Mouse (Mus musculus) C2C12 (cell line): ENCODE measurements around the gene Rfwd3. TPM values are rescaled to one million over a fixed set of nuclear protein-coding genes. Genes with fewer than 3 reads are reported as not detected.
A peak's percentile ranks its signal among the peaks of the same experiment; 100 is the strongest.
"Not testable (repeated sequence)": the region's sequence is repeated elsewhere in the genome, so short reads cannot be mapped to it uniquely, and the experiment has no call there.

Experiments used
- H3K27me3 ChIP-seq: one replicate; pipeline ENCODE4 v1.6.1; 2011; ENCODE audit not compliant: control insufficient read depth, insufficient read depth, insufficient read length
- H3K36me3 ChIP-seq: one replicate; pipeline ENCODE4 v1.6.1; 2011; ENCODE audit not compliant: control insufficient read depth, insufficient read depth
- H3K4me3 ChIP-seq: one replicate; pipeline ENCODE4 v1.5.1; 2011; ENCODE audit warnings: mild to moderate bottlenecking, control low read depth; ENCODE audit not compliant: poor library complexity, insufficient read depth, severe bottlenecking
- H3K79me2 ChIP-seq: one replicate; pipeline ENCODE4 v1.6.1; 2011; ENCODE audit not compliant: control insufficient read depth, insufficient read depth
- H3K79me3 ChIP-seq: one replicate; pipeline ENCODE4 v1.6.1; 2011; ENCODE audit warnings: low read depth, control low read depth
- H3ac ChIP-seq: one replicate; pipeline ENCODE3; 2011; ENCODE audit warnings: low read depth; ENCODE audit not compliant: control insufficient read depth, insufficient read length
- CEBPB ChIP-seq: IDR thresholded peaks from one replicate; pipeline ENCODE4 v1.6.1; 2011; ENCODE audit warnings: low read depth, mild to moderate bottlenecking, control low read depth, moderate library complexity
- CTCF ChIP-seq: IDR thresholded peaks from one replicate; pipeline ENCODE4 v1.5.1; 2011; ENCODE audit not compliant: control insufficient read depth, insufficient read depth, insufficient read length
- FOSL1 ChIP-seq: IDR thresholded peaks from one replicate; pipeline ENCODE4 v1.8.0; 2011; ENCODE audit warnings: mild to moderate bottlenecking, low read length; ENCODE audit not compliant: poor library complexity, insufficient read depth, severe bottlenecking
- MAX ChIP-seq: IDR thresholded peaks from one replicate; pipeline ENCODE4 v1.6.1; 2011; ENCODE audit warnings: mild to moderate bottlenecking, control low read depth
- MYOD1 ChIP-seq: IDR thresholded peaks from one replicate; pipeline ENCODE4 v1.6.1; 2011; ENCODE audit warnings: low read depth; ENCODE audit not compliant: control insufficient read depth, insufficient read length
- MYOG ChIP-seq: IDR thresholded peaks from one replicate; pipeline ENCODE4 v1.6.1; 2011; ENCODE audit not compliant: control insufficient read depth, insufficient read length; ENCODE audit errors: extremely low read depth
- USF1 ChIP-seq: IDR thresholded peaks from one replicate; pipeline ENCODE4 v1.6.1; 2011; ENCODE audit warnings: low read depth, mild to moderate bottlenecking, control low read depth, moderate library complexity
- polyA plus RNA-seq: library from polyadenylated mRNA; unstranded; fragments of >200 nt; fragmentation: generic; extraction: Trizol; gene quantifications from one replicate; pipeline ENCODE4 v1.2.1, GENCODE M21; 2012; ENCODE audit warnings: missing spikeins

Rfwd3 gene
- polyA plus RNA-seq, 1 experiment = 28.8 TPM

DNA sequence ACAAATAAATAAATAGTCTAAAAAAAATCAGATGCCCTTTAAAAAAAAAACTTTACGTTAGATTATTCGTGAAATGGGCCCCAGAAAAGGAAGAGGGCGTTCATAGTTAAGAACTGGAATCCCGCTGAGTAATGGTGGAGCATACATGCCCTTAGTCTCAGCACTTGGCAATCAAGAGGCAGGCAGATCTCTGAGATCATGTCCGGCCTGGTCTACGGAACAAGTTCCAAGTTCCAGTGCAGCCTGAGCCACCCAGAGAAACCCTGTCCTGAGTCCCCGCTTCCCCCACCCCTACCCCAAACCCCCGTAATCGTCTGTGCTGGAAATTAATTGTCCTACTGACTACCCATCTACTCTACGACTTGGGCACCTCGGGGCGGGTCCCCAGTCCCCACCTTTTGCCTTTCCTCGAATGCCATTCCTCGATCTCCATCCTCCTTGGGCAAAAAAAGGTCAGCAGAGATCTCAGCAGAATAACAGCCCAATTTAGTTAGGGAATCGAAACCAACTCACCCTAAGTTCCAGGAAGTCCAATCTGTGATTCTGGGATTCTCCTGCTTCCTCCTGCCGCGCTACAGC, 37.4 kb upstream of the Rfwd3 start:
- TF ChIP-seq MYOD1 (no peak), USF1 (no peak), FOSL1 (no peak), CTCF (no peak), MYOG (no peak), MAX (no peak), CEBPB (no peak)
- Histone ChIP-seq H3K4me3 (peak overlapping the region; percentile 61), H3K27me3 (no peaks in the 10 kb centered on the region)

DNA sequence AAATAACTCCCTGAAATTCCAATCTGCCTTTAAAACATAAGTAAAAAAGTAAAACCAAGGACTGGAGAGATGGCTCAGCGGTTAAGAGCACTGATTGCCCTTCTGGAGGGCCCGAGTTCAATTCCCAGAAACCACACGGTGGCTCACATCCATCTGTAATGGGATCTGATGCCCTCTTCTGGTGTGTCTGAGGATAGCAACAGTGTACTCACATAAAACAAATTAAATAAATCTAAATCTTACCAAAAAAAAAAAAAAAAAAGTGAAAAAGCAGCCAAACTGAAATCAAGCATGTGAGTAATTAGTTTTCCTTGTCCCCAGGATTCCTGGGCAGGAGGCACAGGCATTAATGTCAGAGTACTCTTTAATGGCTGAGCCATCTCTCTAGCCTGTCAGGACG, 36.7 kb upstream of the Rfwd3 start:
- Histone ChIP-seq H3K79me3 (peaks cover 28% of the 10 kb centered on the region), H3ac (no peak overlapping the region), H3K4me3 (peak overlapping the region; percentile 61), H3K79me2 (peaks cover 54% of the 10 kb centered on the region), H3K36me3 (peaks cover 23% of the 10 kb centered on the region), H3K27me3 (no peaks in the 10 kb centered on the region)
- TF ChIP-seq MYOG = no peak

More for the DNA sequence above, 37.4 kb upstream of the Rfwd3 start:
- Histone ChIP-seq H3K79me3 (peaks cover 28% of the 10 kb centered on the region), H3K36me3 (peaks cover 18% of the 10 kb centered on the region), H3ac (peak overlapping the region; percentile 52), H3K79me2 (peaks cover 52% of the 10 kb centered on the region)

DNA sequence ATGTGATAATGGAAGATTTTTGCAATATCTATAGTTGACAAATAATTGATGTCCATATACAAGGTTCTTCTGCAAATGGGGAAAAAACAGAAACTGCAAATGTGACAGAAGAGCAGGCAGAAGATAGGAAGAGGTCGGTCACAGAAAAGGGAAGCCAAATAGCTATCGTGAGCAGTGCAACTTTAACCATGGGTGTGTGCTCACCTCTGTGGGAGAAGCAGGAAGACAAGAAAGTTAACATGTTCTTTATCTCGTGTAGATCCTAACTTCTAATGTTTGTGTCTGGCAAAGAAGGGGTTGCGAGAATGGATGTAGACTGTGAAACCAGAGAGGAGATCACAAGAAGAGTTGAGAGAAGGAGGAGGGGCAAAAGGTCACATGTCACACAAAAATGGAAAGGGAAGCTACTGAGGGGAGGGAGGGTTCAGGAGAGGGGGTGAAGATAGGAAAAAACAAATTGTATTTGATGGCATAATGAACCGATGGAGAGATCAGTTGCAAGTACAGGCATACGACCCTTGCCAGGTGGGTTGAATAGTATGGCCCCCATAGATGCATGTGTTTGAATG, 25.3 kb upstream of the Rfwd3 start:
- H3K27me3 ChIP-seq = no peaks in the 10 kb centered on the region
- TF ChIP-seq FOSL1 (no peak), CEBPB (no peak)
- peaks cover 71% of the 10 kb centered on the region for H3K36me3 ChIP-seq
- no peaks in the 10 kb centered on the region for H3K79me3 ChIP-seq
- no peak overlapping the region for H3ac ChIP-seq
- H3K79me2 ChIP-seq = no peaks in the 10 kb centered on the region
- H3K4me3 ChIP-seq = no peak overlapping the region

DNA sequence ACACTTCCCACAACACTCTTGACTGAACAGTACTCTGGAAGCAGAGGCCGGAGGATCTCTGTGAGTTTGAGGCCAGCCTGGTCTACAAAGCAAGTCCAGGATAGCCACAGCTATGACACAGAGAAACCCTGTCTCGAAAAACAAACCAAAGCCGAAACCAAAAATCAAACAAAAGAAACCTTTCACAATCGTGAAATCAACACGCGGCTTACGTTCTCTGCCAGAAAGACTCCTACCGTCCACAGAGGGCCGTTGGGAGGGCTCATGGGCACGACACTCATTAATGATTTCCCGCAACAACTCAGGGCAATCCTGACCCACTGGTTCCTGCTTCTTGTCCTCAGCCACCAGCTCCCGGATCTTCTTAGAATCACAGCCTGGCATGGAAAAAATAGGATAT, 14.7 kb upstream of the Rfwd3 start:
- Histone ChIP-seq H3K27me3 (no peaks in the 10 kb centered on the region), H3K79me3 (no peaks in the 10 kb centered on the region), H3K36me3 (peaks cover 76% of the 10 kb centered on the region), H3K4me3 (no peak overlapping the region), H3K79me2 (no peaks in the 10 kb centered on the region), H3ac (no peak overlapping the region)
- TF ChIP-seq MAX = no peak
- no peak for TF ChIP-seq CEBPB
- TF ChIP-seq MYOG = no peak
- no peak for TF ChIP-seq MYOD1
- TF ChIP-seq USF1 = no peak
- TF ChIP-seq CTCF = no peak
- no peak for TF ChIP-seq FOSL1

DNA sequence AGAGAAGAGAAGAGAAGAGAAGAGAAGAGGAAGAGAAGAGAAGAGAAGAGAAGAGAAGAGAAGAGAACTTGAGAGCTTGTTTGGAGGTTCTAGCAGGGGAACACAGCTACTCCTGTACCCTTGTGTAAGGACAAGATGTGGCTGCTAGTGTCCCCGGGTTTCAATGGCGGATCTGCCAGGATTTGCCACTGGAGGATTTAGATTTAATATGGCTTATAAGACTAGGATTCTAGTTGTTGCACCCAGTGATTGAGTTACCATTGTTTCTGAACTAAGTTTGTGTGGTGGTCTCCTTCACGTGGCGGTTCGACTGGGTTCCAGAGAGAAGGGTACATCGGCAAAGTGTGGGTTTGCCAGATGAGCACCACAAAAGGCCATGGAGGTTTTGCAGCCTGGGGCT, 13.9 kb upstream of the Rfwd3 start:
- H3K36me3 ChIP-seq = peaks cover 70% of the 10 kb centered on the region
- not testable (repeated sequence) for H3K79me3 ChIP-seq, H3K27me3 ChIP-seq, H3ac ChIP-seq, H3K4me3 ChIP-seq, H3K79me2 ChIP-seq

DNA sequence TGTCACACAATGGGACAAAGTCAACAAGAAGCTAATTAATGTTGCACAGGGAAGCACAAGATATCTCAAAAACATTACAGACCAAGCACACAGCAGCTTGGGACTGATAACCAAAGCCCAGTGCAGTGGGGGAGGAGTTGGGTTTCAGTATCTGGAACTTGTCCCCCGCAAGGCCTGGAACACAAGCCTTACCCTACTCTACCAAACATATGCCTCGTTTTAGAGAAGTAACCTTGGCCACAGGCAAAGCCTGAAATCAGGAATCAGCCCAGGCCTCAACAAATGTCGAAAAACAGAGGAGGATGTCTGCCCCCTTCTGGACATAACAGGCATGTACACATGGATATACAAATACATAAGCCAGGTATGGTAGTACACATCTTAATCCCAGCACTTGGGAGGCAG, 12.7 kb upstream of the Rfwd3 start:
- Histone ChIP-seq H3K36me3 (peaks cover 60% of the 10 kb centered on the region), H3K27me3 (no peaks in the 10 kb centered on the region), H3ac (no peak overlapping the region), H3K4me3 (no peak overlapping the region), H3K79me3 (no peaks in the 10 kb centered on the region), H3K79me2 (no peaks in the 10 kb centered on the region)
- TF ChIP-seq CTCF (no peak), FOSL1 (no peak), MYOD1 (no peak), CEBPB (no peak), MAX (no peak), MYOG (no peak), USF1 (no peak)

DNA sequence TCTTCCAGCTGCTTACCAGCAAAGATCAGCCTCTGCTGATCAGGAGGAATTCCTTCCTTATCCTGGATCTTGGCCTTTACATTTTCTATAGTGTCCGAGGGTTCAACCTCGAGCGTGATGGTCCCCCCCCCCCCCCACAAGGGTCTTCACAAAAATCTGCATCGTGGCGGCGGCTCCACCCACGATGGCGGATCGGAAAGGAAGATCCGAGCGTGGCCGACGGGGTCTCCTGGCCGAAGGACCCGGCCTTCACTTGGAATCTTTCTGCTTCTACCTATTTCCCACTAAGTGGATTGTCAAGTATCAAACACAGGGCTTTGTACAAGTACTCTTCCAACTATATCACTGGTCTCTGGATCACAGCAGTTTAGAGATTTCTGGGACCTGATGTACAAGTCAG, 10.0 kb upstream of the Rfwd3 start:
- H3K79me3 ChIP-seq, H3ac ChIP-seq, H3K79me2 ChIP-seq, H3K4me3 ChIP-seq, H3K27me3 ChIP-seq: not testable (repeated sequence)
- peaks cover 43% of the 10 kb centered on the region for H3K36me3 ChIP-seq
